Mouse (Mus musculus) spleen, postnatal 4 days (tissue): ENCODE measurements around the gene Asb18.

Experiments
- DNase-seq, 2 experiments: peaks; one replicate each; pipeline ENCODE4 v3.0.0; 2022; ENCODE audit warnings: low spot score in 2 of 2

Asb18 gene

GRCm38 (mm10) chr1:89901381-89901780 is 113.1 kb downstream of the Asb18 start:
- DNase-seq: no peak
